Mouse (Mus musculus) neural tube, embryonic 15.5 days (tissue): ENCODE results near the gene Sec22a. TPM values are rescaled to one million over a fixed set of nuclear protein-coding genes. Genes with fewer than 3 reads are reported as not detected.

Experiments used
- ATAC-seq: fragments of 200-750 bp; cut with Nextera tagmentation; 2 replicates; pipeline ENCODE4 v1.8.0; 2017; ENCODE audit warnings: mild to moderate bottlenecking, moderate TSS enrichment, moderate library complexity; ENCODE audit not compliant: low FRiP score
- H3K27ac ChIP-seq: fragments of 300-500 bp; sonication (generic); replicated peaks from 2 replicates; pipeline ENCODE4 v1.5.1; 2015; ENCODE audit warnings: mild to moderate bottlenecking, inconsistent platforms
- H3K27me3 ChIP-seq: fragments of 300-500 bp; sonication (generic); replicated peaks from 2 replicates; pipeline ENCODE4 v1.6.1; 2015; ENCODE audit warnings: inconsistent platforms
- H3K36me3 ChIP-seq: fragments of 300-500 bp; sonication (generic); 2 replicates; pipeline ENCODE4 v1.6.1; 2015; ENCODE audit warnings: inconsistent platforms
- H3K4me1 ChIP-seq: fragments of 300-500 bp; sonication (generic); 2 replicates; pipeline ENCODE4 v1.6.1; 2015; ENCODE audit warnings: inconsistent platforms
- H3K4me2 ChIP-seq: fragments of 300-500 bp; sonication (generic); 2 replicates; pipeline ENCODE4 v1.6.1; 2015; ENCODE audit warnings: inconsistent platforms, mild to moderate bottlenecking, moderate library complexity
- H3K4me3 ChIP-seq: fragments of 300-500 bp; sonication (generic); replicated peaks from 2 replicates; pipeline ENCODE4 v1.5.1; 2015; ENCODE audit warnings: mild to moderate bottlenecking, inconsistent platforms
- H3K9ac ChIP-seq: fragments of 300-500 bp; sonication (generic); replicated peaks from 2 replicates; pipeline ENCODE4 v1.6.1; 2015; ENCODE audit warnings: mild to moderate bottlenecking, inconsistent platforms
- H3K9me3 ChIP-seq: fragments of 300-500 bp; sonication (generic); replicated peaks from 2 replicates; pipeline ENCODE4 v1.6.1; 2016; ENCODE audit warnings: inconsistent platforms
- WGBS: fragments of 180-500 bp; shearing (Covaris S2); methylation state at CpG from one replicate; pipeline ENCODE4 v1.1.7; 2015; ENCODE audit warnings: mixed read lengths; 5-methylcytosine and 5-hydroxymethylcytosine counted together
- polyA plus RNA-seq: library from polyadenylated mRNA; unstranded; fragments of >200 nt; fragmentation: Nextera tagmentation; extraction: Ambion mirVana; gene quantifications from 2 replicates; pipeline ENCODE4 v1.2.1, GENCODE M21; 2015

Sec22a gene
- polyA plus RNA-seq, 1 experiment from 2014 or later = 39.5 TPM

DNA sequence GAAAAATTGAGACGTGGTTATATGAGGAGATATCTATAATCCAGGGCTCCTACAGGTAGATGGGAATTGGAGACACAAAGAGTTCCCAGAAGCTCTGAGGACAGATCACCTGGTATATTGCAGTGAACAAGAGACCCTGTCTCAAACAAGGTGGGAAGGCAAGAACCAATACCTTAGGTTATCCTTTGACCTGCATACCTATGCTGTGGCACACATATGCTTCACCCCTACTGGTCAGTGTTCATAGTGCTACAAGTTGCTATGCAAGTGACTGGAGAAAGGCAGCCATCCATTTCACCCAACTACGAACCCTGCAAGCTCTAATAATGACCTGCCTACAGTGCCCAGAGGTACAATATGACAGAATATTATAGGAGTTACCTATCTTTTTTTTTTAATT is 1.5 kb downstream of the Sec22a start:
- H3K27me3 ChIP-seq = 0 out of 2 replicates have a peak, but pooled peaks cover 3% of the 10 kb centered on the region
- no peaks in the 10 kb centered on the region for H3K9me3 ChIP-seq
- WGBS = 91% methylated on average over 2 of the region's 2 CpGs
- peaks cover 19% of the 10 kb centered on the region for H3K4me1 ChIP-seq
- no peak overlapping the region for H3K4me2 ChIP-seq
- no peak overlapping the region for H3K27ac ChIP-seq
- no peak for ATAC-seq
- H3K36me3 ChIP-seq = no peaks in the 10 kb centered on the region
- H3K4me3 ChIP-seq = no peak overlapping the region
- H3K9ac ChIP-seq = no peak overlapping the region

DNA sequence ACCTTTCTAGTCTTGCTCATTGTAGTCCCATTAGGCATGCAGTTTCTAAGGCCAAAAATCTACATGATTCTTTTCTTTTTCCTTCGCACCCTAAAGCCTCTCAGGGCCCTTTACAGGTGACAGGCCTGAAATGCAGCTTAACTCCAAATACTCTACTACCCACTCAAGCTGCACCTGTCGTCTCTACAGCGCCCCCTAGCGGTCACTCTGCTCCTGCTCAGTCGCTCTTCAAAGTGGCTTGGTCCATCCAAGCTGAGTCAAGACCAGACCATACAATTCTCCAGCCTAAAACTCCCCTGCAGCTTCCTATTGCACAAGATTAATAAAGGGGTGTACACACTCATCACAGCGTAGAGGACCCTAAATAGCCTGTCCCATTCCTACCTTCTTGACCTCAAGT is 3.1 kb downstream of the Sec22a start:
- Histone ChIP-seq H3K36me3 (no peaks in the 10 kb centered on the region), H3K4me3 (no peak overlapping the region), H3K27ac (no peak overlapping the region), H3K9ac (no peak overlapping the region), H3K4me1 (peaks cover 19% of the 10 kb centered on the region), H3K27me3 (no peaks in the 10 kb centered on the region), H3K4me2 (no peak overlapping the region), H3K9me3 (no peaks in the 10 kb centered on the region)
- WGBS = 28% methylated on average over 6 of the region's 6 CpGs
- no peak for ATAC-seq

DNA sequence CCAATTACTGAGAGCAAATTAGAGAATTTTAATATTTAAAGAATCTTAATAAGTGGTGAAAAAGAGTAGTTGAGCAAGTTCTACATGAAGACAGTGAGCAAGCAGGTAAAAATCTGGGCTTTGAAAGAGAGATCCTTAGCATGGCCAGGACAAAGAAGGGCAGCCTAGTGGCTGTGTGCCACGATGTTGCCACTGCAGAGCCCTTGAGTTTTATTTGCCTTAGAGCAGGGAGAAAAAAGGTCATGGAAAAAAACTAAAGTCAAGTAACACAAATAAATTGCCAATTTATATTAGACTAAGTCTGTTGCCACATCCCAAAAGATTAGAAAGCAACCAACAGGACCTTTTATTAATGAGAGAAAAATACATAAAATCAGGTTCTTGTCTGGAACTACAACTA is 6.3 kb downstream of the Sec22a start:
- 94% methylated on average over 1 of the region's 1 CpGs for WGBS
- no peaks in the 10 kb centered on the region for H3K27me3 ChIP-seq
- no peaks in the 10 kb centered on the region for H3K9me3 ChIP-seq
- no peak overlapping the region for H3K4me3 ChIP-seq
- H3K36me3 ChIP-seq = no peaks in the 10 kb centered on the region
- H3K4me1 ChIP-seq = peaks cover 7% of the 10 kb centered on the region
- H3K9ac ChIP-seq = no peak overlapping the region
- no peak for ATAC-seq
- no peak overlapping the region for H3K4me2 ChIP-seq
- no peak overlapping the region for H3K27ac ChIP-seq

DNA sequence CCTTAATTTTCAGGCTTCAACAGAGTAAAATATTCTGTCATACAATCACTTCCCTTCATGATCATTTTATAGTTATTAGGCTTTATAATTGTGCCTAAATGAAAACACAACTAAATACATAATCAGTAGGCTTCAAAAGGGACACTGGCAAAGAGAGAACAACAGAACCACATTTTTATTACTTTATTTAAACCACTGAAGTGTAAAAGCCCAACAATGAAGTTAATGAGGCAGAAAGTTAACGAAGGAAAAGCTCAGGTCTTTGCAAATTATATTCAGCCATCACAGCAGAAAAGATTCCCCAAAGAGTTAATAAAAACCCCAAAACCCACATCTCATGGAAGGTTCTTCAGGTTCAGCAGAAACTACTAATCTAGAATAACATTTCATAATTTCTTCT is 33.3 kb downstream of the Sec22a start:
- 21% methylated on average over 1 of the region's 1 CpGs for WGBS
- Histone ChIP-seq H3K9ac (no peak overlapping the region), H3K27me3 (no peaks in the 10 kb centered on the region), H3K27ac (no peak overlapping the region), H3K4me3 (no peak overlapping the region), H3K36me3 (peaks cover 8% of the 10 kb centered on the region), H3K4me1 (no peaks in the 10 kb centered on the region), H3K4me2 (no peak overlapping the region), H3K9me3 (no peaks in the 10 kb centered on the region)
- ATAC-seq = no peak

DNA sequence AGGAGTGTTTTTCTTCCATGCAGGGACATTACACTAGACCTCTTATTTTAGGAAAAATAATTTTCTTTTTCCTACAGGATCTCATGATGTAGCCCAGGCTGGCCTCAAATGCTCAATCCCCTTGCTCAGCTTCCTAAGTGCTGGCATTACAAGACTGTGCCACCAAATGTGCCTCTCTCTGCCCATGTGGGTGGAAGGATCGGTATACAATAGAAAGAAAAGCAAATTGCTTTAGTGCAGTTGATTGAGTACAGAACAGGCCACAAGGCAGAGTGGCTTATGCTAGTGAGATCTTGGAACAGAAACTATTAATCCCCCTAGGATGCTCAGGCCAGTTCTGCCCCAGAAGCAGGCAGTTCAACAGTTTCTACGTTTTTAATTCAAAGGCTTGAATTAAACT is 43.9 kb downstream of the Sec22a start:
- H3K4me2 ChIP-seq = no peak overlapping the region
- no peak overlapping the region for H3K4me3 ChIP-seq
- H3K27me3 ChIP-seq = no peaks in the 10 kb centered on the region
- H3K9ac ChIP-seq = no peak overlapping the region
- H3K4me1 ChIP-seq = peaks cover 5% of the 10 kb centered on the region; the same call in 1 of the 2 replicates
- H3K9me3 ChIP-seq = no peaks in the 10 kb centered on the region
- no peak for ATAC-seq
- no peaks in the 10 kb centered on the region for H3K36me3 ChIP-seq
- 58% methylated on average over 2 of the region's 2 CpGs for WGBS
- H3K27ac ChIP-seq = 0 out of 2 replicates have a peak overlapping the region, but pooled peaks have one; percentile 29

DNA sequence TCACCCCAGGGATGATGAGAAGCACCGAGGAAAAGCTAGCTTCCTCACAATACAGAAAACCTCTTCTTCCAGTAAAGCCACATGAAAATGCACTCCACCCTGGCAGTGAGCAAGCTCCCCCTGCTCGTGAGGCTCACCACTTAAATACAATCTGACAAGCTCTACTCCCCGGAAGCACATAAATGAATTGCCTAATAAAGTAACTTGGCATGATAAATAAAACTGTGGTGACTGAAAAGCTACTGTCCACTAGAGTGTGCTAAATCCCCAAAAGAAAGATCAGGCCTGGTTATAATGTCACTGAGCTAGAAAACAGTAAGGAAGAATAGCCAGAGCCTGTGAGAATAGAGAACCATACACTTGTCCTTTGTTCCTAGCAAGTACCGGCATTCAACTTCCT is 44.4 kb downstream of the Sec22a start:
- H3K36me3 ChIP-seq = no peaks in the 10 kb centered on the region
- 14% methylated on average over 4 of the region's 4 CpGs for WGBS
- no peak overlapping the region for H3K4me3 ChIP-seq
- no peak overlapping the region for H3K4me2 ChIP-seq
- no peaks in the 10 kb centered on the region for H3K9me3 ChIP-seq
- no peak overlapping the region for H3K27ac ChIP-seq
- no peaks in the 10 kb centered on the region for H3K27me3 ChIP-seq
- no peak overlapping the region for H3K9ac ChIP-seq
- peak; percentile 83; the same call in 1 of the 2 replicates for ATAC-seq
- peaks cover 5% of the 10 kb centered on the region; the same call in 1 of the 2 replicates for H3K4me1 ChIP-seq

DNA sequence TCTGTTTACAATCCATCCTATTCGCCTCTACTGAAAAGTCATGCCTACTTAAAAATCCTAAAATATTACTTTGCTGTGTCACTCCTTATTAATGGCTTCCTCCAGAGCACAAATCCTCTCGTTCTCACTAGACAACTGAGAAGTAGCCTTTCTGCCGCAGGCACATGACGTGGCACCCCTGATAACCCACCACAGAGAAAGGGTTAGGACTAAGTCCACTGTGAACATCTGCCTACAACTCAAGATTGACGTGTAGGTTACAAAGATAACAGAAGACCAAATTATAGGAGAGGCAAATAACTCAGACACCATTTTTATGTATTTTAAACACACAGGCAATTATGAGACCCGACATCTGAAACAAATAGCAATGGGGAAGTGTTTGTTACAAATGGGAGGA is 45.3 kb downstream of the Sec22a start:
- 74% methylated on average over 6 of the region's 6 CpGs for WGBS
- Histone ChIP-seq H3K27ac (no peak overlapping the region), H3K9ac (no peak overlapping the region), H3K4me2 (no peak overlapping the region), H3K4me3 (no peak overlapping the region), H3K9me3 (no peaks in the 10 kb centered on the region), H3K36me3 (peaks cover 3% of the 10 kb centered on the region; the same call in 1 of the 2 replicates), H3K27me3 (no peaks in the 10 kb centered on the region), H3K4me1 (peaks cover 5% of the 10 kb centered on the region; the same call in 1 of the 2 replicates)
- no peak for ATAC-seq

DNA sequence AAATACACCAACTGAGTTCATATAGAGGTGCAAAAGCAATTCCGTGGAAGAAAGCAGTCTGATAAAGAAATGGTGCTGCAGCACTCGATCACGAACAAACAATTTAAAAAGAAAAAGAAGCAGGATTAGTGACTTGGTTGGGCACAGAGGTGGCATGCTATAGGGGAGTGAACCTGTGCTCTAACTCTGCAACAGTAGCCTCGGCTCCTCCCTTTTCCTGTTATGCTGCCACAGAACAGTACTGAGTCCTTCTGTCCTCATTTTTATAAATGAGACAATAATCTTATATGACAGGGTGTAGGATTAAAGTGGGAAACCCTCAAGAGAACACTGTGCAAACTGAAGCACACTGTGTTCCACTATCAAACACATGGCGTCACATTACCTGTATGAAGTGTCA is 46.3 kb downstream of the Sec22a start:
- H3K4me3 ChIP-seq = no peak overlapping the region
- WGBS = 89% methylated on average over 5 of the region's 5 CpGs

DNA sequence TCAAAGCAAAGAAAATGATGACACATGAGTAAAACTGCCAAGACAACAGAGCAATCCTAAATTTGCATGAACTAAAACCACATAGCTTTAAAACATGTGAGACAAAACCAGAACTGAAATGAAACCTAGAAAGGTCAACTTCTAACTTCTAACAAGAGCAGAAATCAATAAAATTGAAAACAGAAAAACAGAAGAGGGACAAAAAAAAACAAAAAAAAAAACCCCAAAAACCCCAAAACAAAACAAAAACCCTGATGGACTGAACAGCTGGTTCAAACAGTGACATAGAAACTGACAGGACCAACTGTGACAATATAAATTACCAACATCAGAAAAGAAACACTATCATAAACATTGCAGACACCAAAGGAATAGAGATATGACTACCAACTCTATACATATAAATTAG is 46.9 kb downstream of the Sec22a start:
- no peaks in the 10 kb centered on the region for H3K27me3 ChIP-seq
- no peak for ATAC-seq
- peaks cover 5% of the 10 kb centered on the region; the same call in 1 of the 2 replicates for H3K4me1 ChIP-seq
- H3K36me3 ChIP-seq = peaks cover 3% of the 10 kb centered on the region
- H3K9me3 ChIP-seq = no peaks in the 10 kb centered on the region
- H3K4me3 ChIP-seq = no peak overlapping the region
- H3K4me2 ChIP-seq = no peak overlapping the region
- H3K27ac ChIP-seq = no peak overlapping the region
- no peak overlapping the region for H3K9ac ChIP-seq

More for the DNA sequence above, 46.3 kb downstream of the Sec22a start:
- H3K27ac ChIP-seq = no peak overlapping the region
- H3K4me2 ChIP-seq = no peak overlapping the region
- no peaks in the 10 kb centered on the region for H3K9me3 ChIP-seq
- no peak for ATAC-seq
- H3K9ac ChIP-seq = no peak overlapping the region
- H3K36me3 ChIP-seq = peaks cover 3% of the 10 kb centered on the region
- no peaks in the 10 kb centered on the region for H3K27me3 ChIP-seq
- H3K4me1 ChIP-seq = peaks cover 5% of the 10 kb centered on the region; the same call in 1 of the 2 replicates

DNA sequence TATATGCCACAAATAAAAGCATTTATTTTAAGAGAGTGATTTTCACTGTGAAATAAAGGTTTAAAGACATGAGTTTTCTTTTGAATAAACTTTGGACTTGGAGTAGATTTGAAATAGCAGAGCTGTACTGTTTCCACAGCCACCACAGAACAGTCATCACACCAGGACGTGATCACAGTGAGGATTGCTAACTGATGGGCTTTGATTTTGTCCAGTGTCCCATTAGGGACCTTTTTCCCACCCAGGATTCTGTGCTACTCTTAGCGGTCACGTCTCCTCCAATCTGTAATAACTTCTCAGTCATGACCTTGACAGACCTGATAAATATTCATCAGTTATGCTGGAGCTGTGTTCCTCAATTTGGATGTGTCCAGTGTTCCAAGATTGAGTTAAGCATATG is 48.2 kb downstream of the Sec22a start:
- WGBS = 53% methylated on average over 3 of the region's 3 CpGs
- Histone ChIP-seq H3K27me3 (no peaks in the 10 kb centered on the region), H3K9me3 (no peaks in the 10 kb centered on the region), H3K4me1 (peaks cover 5% of the 10 kb centered on the region; the same call in 1 of the 2 replicates), H3K36me3 (peaks cover 3% of the 10 kb centered on the region), H3K4me2 (no peak overlapping the region), H3K4me3 (no peak overlapping the region), H3K9ac (no peak overlapping the region), H3K27ac (no peak overlapping the region)
- ATAC-seq = no peak

DNA sequence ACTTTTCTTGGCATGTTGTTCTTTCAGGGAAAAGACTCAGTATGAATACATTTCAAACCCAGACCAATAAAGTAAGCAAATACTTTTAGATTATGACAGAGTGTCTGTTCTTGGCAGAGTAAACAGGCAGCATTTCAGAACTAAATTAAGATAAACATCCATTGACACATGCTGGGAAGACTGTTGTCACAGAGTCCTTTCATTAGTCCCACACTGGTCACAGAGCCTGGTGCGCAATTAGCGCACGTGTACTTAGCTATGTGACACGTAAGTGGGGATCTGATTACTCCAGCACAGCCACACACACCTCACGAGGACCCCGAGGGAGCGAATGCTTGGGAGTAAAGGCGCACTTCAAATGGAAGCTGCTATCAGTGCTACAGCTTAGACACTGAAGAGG is 52.1 kb downstream of the Sec22a start:
- H3K36me3 ChIP-seq = peaks cover 10% of the 10 kb centered on the region
- H3K4me3 ChIP-seq = no peak overlapping the region
- no peak for ATAC-seq
- H3K4me1 ChIP-seq = no peaks in the 10 kb centered on the region
- no peaks in the 10 kb centered on the region for H3K9me3 ChIP-seq
- no peak overlapping the region for H3K27ac ChIP-seq
- no peaks in the 10 kb centered on the region for H3K27me3 ChIP-seq
- no peak overlapping the region for H3K9ac ChIP-seq
- WGBS = 66% methylated on average over 8 of the region's 8 CpGs
- H3K4me2 ChIP-seq = no peak overlapping the region

DNA sequence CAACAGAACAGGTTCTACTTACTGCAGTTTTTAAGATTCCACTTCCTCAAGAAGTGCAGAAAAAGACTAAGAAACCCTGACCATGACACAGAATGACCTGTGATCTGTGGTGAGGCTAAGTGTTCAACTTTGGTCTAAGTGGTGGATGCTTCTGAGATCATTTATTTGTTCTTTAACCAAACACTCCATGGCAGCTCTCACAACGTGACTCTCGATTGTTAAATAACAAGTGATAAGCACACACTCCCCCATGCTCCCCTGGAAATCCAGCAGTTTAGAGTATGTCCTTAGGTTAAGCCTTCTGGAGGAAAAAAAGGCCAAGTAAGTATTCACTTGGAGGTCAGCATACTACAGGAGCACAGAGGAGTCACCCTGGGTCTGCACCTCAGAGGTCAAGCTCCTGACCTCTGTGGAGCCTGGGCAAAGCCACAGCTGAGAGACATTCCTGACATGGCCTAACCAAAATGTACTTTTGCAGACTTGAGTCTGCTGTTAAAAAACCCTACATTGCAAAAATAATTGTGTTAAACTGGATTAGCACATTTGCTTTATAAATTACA is 53.1 kb downstream of the Sec22a start:
- H3K9ac ChIP-seq = no peak overlapping the region
- WGBS = 79% methylated on average over 2 of the region's 2 CpGs
- no peak overlapping the region for H3K27ac ChIP-seq
- no peaks in the 10 kb centered on the region for H3K4me1 ChIP-seq
- no peaks in the 10 kb centered on the region for H3K9me3 ChIP-seq
- H3K4me2 ChIP-seq = no peak overlapping the region
- no peaks in the 10 kb centered on the region for H3K27me3 ChIP-seq
- peaks cover 14% of the 10 kb centered on the region for H3K36me3 ChIP-seq
- no peak for ATAC-seq
- no peak overlapping the region for H3K4me3 ChIP-seq
